Mouse (Mus musculus) cortical plate, adult 2 months (tissue): Measurements from ENCODE around the gene Acsl3. TPM values are rescaled to one million over a fixed set of nuclear protein-coding genes. Genes with fewer than 3 reads are reported as not detected.

Experiments
- H3K27ac ChIP-seq: fragments of 200-500 bp; 2 replicates; pipeline ENCODE4 v1.5.1; 2012; ENCODE audit warnings: low read length, control low read depth, inconsistent platforms; ENCODE audit not compliant: insufficient read depth
- H3K4me1 ChIP-seq: fragments of 200-500 bp; 2 replicates; pipeline ENCODE4 v1.6.1; 2011; ENCODE audit warnings: low read length; ENCODE audit not compliant: control insufficient read depth, insufficient read depth
- H3K4me3 ChIP-seq: fragments of 200-500 bp; 2 replicates; pipeline ENCODE4 v1.5.1; 2011; ENCODE audit warnings: mild to moderate bottlenecking, low read length, control low read depth; ENCODE audit not compliant: insufficient read depth
- CTCF ChIP-seq: fragments of 200-500 bp; IDR thresholded peaks from 2 replicates; pipeline ENCODE4 v1.5.1; 2011; ENCODE audit warnings: mild to moderate bottlenecking, control low read depth, low read length; ENCODE audit not compliant: insufficient read depth; ENCODE audit errors: extremely low read depth
- POLR2A ChIP-seq: fragments of 200-500 bp; IDR thresholded peaks from 2 replicates; pipeline ENCODE4 v1.6.1; 2011; ENCODE audit warnings: mild to moderate bottlenecking, low read length, control low read depth; ENCODE audit not compliant: insufficient read depth; ENCODE audit errors: extremely low read depth
- polyA plus RNA-seq: library from polyadenylated mRNA; depleted of rRNA; stranded (reverse); fragments of >200 nt; gene quantifications from 2 replicates; pipeline ENCODE4 v1.2.3, GENCODE M21; 2012; rRNA removed

Acsl3 gene
- 117 TPM in 2 replicates for polyA plus RNA-seq

GRCm38 (mm10) chr1:78657671-78658440 is at the start of gene Acsl3, which contains the start of gene Utp14b:
Gene Acsl3 (plus strand): TSS chr1:78657825.
Gene Utp14b (plus strand): TSS chr1:78658038.
- TF ChIP-seq POLR2A: peak; percentile 95
- TF ChIP-seq CTCF: no peak
- H3K4me1 ChIP-seq: peaks cover 6% of the 10 kb centered on the region; the same call in 1 of the 2 replicates
- peak within 1 kb of the TSS; percentile 94 for H3K4me3 ChIP-seq
- peak within 1 kb of the TSS; percentile 99 for H3K27ac ChIP-seq

GRCm38 (mm10) chr1:78609134-78609907 is 48.3 kb upstream of the Acsl3 start:
- TF ChIP-seq CTCF (no peak), POLR2A (no peak)
- no peaks in the 10 kb centered on the region for H3K4me1 ChIP-seq
- no peak overlapping the region for H3K27ac ChIP-seq
- no peak overlapping the region for H3K4me3 ChIP-seq

- TF ChIP-seq POLR2A: no peak
- TF ChIP-seq CTCF: no peak
- Histone ChIP-seq H3K4me1 (no peaks in the 10 kb centered on the region), H3K4me3 (no peak overlapping the region), H3K27ac (no peak overlapping the region)
These were observed 46.6 kb upstream of the Acsl3 start for GRCm38 (mm10) chr1:78611039-78611438.

GRCm38 (mm10) chr1:78612959-78613358 is 44.7 kb upstream of the Acsl3 start:
- H3K27ac ChIP-seq: no peak overlapping the region
- TF ChIP-seq CTCF (no peak), POLR2A (no peak)
- no peak overlapping the region for H3K4me3 ChIP-seq
- no peaks in the 10 kb centered on the region for H3K4me1 ChIP-seq

- H3K4me1 ChIP-seq: no peaks in the 10 kb centered on the region; the same call in 1 of the 2 replicates
- H3K27ac ChIP-seq: no peak overlapping the region
- TF ChIP-seq POLR2A (no peak), CTCF (no peak)
- no peak overlapping the region for H3K4me3 ChIP-seq
These were observed 33.3 kb upstream of the Acsl3 start for GRCm38 (mm10) chr1:78624352-78624751.

- Histone ChIP-seq H3K27ac (no peak overlapping the region), H3K4me1 (no peaks in the 10 kb centered on the region), H3K4me3 (no peak overlapping the region)
- TF ChIP-seq CTCF: no peak
- TF ChIP-seq POLR2A: no peak
These were observed 23.1 kb upstream of the Acsl3 start for GRCm38 (mm10) chr1:78634486-78634885.

- H3K27ac ChIP-seq: no peak overlapping the region
- TF ChIP-seq POLR2A (no peak), CTCF (no peak)
- H3K4me1 ChIP-seq: no peaks in the 10 kb centered on the region
These were observed 16.8 kb upstream of the Acsl3 start for GRCm38 (mm10) chr1:78640871-78641270.

GRCm38 (mm10) chr1:78641791-78642190 is 15.8 kb upstream of the Acsl3 start:
- no peak for TF ChIP-seq POLR2A
- no peak for TF ChIP-seq CTCF
- H3K4me1 ChIP-seq: no peaks in the 10 kb centered on the region
- H3K27ac ChIP-seq: no peak overlapping the region
- no peak overlapping the region for H3K4me3 ChIP-seq

More at GRCm38 (mm10) chr1:78640871-78641270, 16.8 kb upstream of the Acsl3 start:
- no peak overlapping the region for H3K4me3 ChIP-seq

GRCm38 (mm10) chr1:78642197-78642596 is 15.4 kb upstream of the Acsl3 start:
- Histone ChIP-seq H3K27ac (no peak overlapping the region), H3K4me3 (no peak overlapping the region), H3K4me1 (no peaks in the 10 kb centered on the region)
- TF ChIP-seq CTCF (no peak), POLR2A (no peak)

- no peaks in the 10 kb centered on the region; the same call in 1 of the 2 replicates for H3K4me1 ChIP-seq
- TF ChIP-seq CTCF (no peak), POLR2A (no peak)
- no peak overlapping the region for H3K27ac ChIP-seq
- no peak overlapping the region for H3K4me3 ChIP-seq
These were observed 10.2 kb upstream of the Acsl3 start for GRCm38 (mm10) chr1:78647317-78647885.
